Mouse (Mus musculus): ENCODE measurements around the gene Grin2d. TPM values are rescaled to one million over a fixed set of nuclear protein-coding genes. Genes with fewer than 3 reads are reported as not detected.

Gene Grin2d
- polyA plus RNA-seq, 1 experiment, result 0.43 TPM

- H3K36me3 ChIP-seq (ENCODE audit: control insufficient read depth, insufficient read depth, low read length, poor library complexity, severe bottlenecking), result no peaks in the 10 kb centered on the region
Observed at GRCm38 (mm10) chr7:45794971-45795370, 83.2 kb downstream of the Grin2d start.

GRCm38 (mm10) chr7:45793969-45794585 is 84.1 kb downstream of the Grin2d start:
- H3K27me3 ChIP-seq (ENCODE audit: control insufficient read depth, insufficient read depth, low read length, poor library complexity, severe bottlenecking), result no peaks in the 10 kb centered on the region
- peak overlapping the region; percentile 14; the same call in 1 of the 2 replicates for H3K9ac ChIP-seq (ENCODE audit: low read depth, poor library complexity, severe bottlenecking)
- H3K4me1 ChIP-seq (ENCODE audit: control insufficient read depth, insufficient read depth, low read length), result peaks cover 6% of the 10 kb centered on the region
- no peak overlapping the region for H3K4me3 ChIP-seq (ENCODE audit: low read depth, low read length)
- no peaks in the 10 kb centered on the region for H3K9me3 ChIP-seq (replicated peaks; ENCODE audit: control insufficient read depth, insufficient read depth, low read length, poor library complexity, severe bottlenecking)
- H3K36me3 ChIP-seq (ENCODE audit: control insufficient read depth, insufficient read depth, low read length, poor library complexity, severe bottlenecking), result no peaks in the 10 kb centered on the region
- no peak overlapping the region for H3K27ac ChIP-seq (ENCODE audit: insufficient read depth, low read length)
- TF ChIP-seq CTCF (IDR thresholded peaks at IDR 0.05; ENCODE audit: low read depth, low read length) (no peak), POLR2A (IDR thresholded peaks at IDR 0.05; ENCODE audit: insufficient read depth, low read length) (no peak), EP300 (IDR thresholded peaks at IDR 0.05; ENCODE audit: insufficient read depth, low read depth, low read length) (no peak)

More at GRCm38 (mm10) chr7:45794971-45795370, 83.2 kb downstream of the Grin2d start:
- no peaks in the 10 kb centered on the region for H3K9me3 ChIP-seq (replicated peaks; ENCODE audit: control insufficient read depth, insufficient read depth, low read length, poor library complexity, severe bottlenecking)
- H3K27ac ChIP-seq (ENCODE audit: insufficient read depth, low read length), result no peak overlapping the region
- H3K4me1 ChIP-seq (ENCODE audit: control insufficient read depth, insufficient read depth, low read length), result peaks cover 6% of the 10 kb centered on the region
- TF ChIP-seq POLR2A (IDR thresholded peaks at IDR 0.05; ENCODE audit: insufficient read depth, low read length) (no peak), CTCF (IDR thresholded peaks at IDR 0.05; ENCODE audit: low read depth, low read length) (no peak), EP300 (IDR thresholded peaks at IDR 0.05; ENCODE audit: insufficient read depth, low read depth, low read length) (no peak)
- H3K27me3 ChIP-seq (ENCODE audit: control insufficient read depth, insufficient read depth, low read length, poor library complexity, severe bottlenecking), result no peaks in the 10 kb centered on the region
- no peak overlapping the region for H3K9ac ChIP-seq (ENCODE audit: low read depth, poor library complexity, severe bottlenecking)
- no peak overlapping the region for H3K4me3 ChIP-seq (ENCODE audit: low read depth, low read length)

- Histone ChIP-seq H3K27me3 (ENCODE audit: control insufficient read depth, insufficient read depth, low read length, poor library complexity, severe bottlenecking) (no peaks in the 10 kb centered on the region), H3K36me3 (ENCODE audit: control insufficient read depth, insufficient read depth, low read length, poor library complexity, severe bottlenecking) (no peaks in the 10 kb centered on the region), H3K9me3 (replicated peaks; ENCODE audit: control insufficient read depth, insufficient read depth, low read length, poor library complexity, severe bottlenecking) (no peaks in the 10 kb centered on the region), H3K27ac (ENCODE audit: insufficient read depth, low read length) (no peak overlapping the region), H3K4me3 (ENCODE audit: low read depth, low read length) (peak overlapping the region; percentile 3; the same call in 1 of the 2 replicates), H3K9ac (ENCODE audit: low read depth, poor library complexity, severe bottlenecking) (peak overlapping the region; percentile 14; the same call in 1 of the 2 replicates), H3K4me1 (ENCODE audit: control insufficient read depth, insufficient read depth, low read length) (peaks cover 6% of the 10 kb centered on the region)
- no peak for TF ChIP-seq POLR2A (IDR thresholded peaks at IDR 0.05; ENCODE audit: insufficient read depth, low read length)
- no peak for TF ChIP-seq EP300 (IDR thresholded peaks at IDR 0.05; ENCODE audit: insufficient read depth, low read depth, low read length)
- TF ChIP-seq CTCF (IDR thresholded peaks at IDR 0.05; ENCODE audit: low read depth, low read length), result no peak
Observed at GRCm38 (mm10) chr7:45793240-45793639, 84.9 kb downstream of the Grin2d start.

GRCm38 (mm10) chr7:45791756-45792490 is 86.3 kb downstream of the Grin2d start:
- H3K4me1 ChIP-seq (ENCODE audit: control insufficient read depth, insufficient read depth, low read length), result no peaks in the 10 kb centered on the region
- TF ChIP-seq EP300 (IDR thresholded peaks at IDR 0.05; ENCODE audit: insufficient read depth, low read depth, low read length), result no peak
- TF ChIP-seq POLR2A (IDR thresholded peaks at IDR 0.05; ENCODE audit: insufficient read depth, low read length), result no peak
- no peak for TF ChIP-seq CTCF (IDR thresholded peaks at IDR 0.05; ENCODE audit: low read depth, low read length)
- peak overlapping the region; percentile 11; the same call in 1 of the 2 replicates for H3K4me3 ChIP-seq (ENCODE audit: low read depth, low read length)
- no peak overlapping the region for H3K9ac ChIP-seq (ENCODE audit: low read depth, poor library complexity, severe bottlenecking)
- H3K27ac ChIP-seq (ENCODE audit: insufficient read depth, low read length), result no peak overlapping the region
- H3K36me3 ChIP-seq (ENCODE audit: control insufficient read depth, insufficient read depth, low read length, poor library complexity, severe bottlenecking), result no peaks in the 10 kb centered on the region
- H3K27me3 ChIP-seq (ENCODE audit: control insufficient read depth, insufficient read depth, low read length, poor library complexity, severe bottlenecking), result no peaks in the 10 kb centered on the region
- H3K9me3 ChIP-seq (replicated peaks; ENCODE audit: control insufficient read depth, insufficient read depth, low read length, poor library complexity, severe bottlenecking), result no peaks in the 10 kb centered on the region

- Histone ChIP-seq H3K36me3 (ENCODE audit: control insufficient read depth, insufficient read depth, low read length, poor library complexity, severe bottlenecking) (no peaks in the 10 kb centered on the region), H3K9ac (ENCODE audit: low read depth, poor library complexity, severe bottlenecking) (no peak overlapping the region), H3K9me3 (replicated peaks; ENCODE audit: control insufficient read depth, insufficient read depth, low read length, poor library complexity, severe bottlenecking) (no peaks in the 10 kb centered on the region), H3K4me3 (ENCODE audit: low read depth, low read length) (no peak overlapping the region), H3K27ac (ENCODE audit: insufficient read depth, low read length) (no peak overlapping the region), H3K4me1 (ENCODE audit: control insufficient read depth, insufficient read depth, low read length) (no peaks in the 10 kb centered on the region), H3K27me3 (ENCODE audit: control insufficient read depth, insufficient read depth, low read length, poor library complexity, severe bottlenecking) (no peaks in the 10 kb centered on the region)
- TF ChIP-seq EP300 (IDR thresholded peaks at IDR 0.05; ENCODE audit: insufficient read depth, low read depth, low read length) (no peak), CTCF (IDR thresholded peaks at IDR 0.05; ENCODE audit: low read depth, low read length) (no peak), POLR2A (IDR thresholded peaks at IDR 0.05; ENCODE audit: insufficient read depth, low read length) (no peak)
Observed at GRCm38 (mm10) chr7:45790721-45791120, 87.5 kb downstream of the Grin2d start.

- Histone ChIP-seq H3K9ac (ENCODE audit: low read depth, poor library complexity, severe bottlenecking) (peak overlapping the region; percentile 5; the same call in 1 of the 2 replicates), H3K4me3 (ENCODE audit: low read depth, low read length) (peak overlapping the region; percentile 43), H3K27ac (ENCODE audit: insufficient read depth, low read length) (no peak overlapping the region)
Observed at GRCm38 (mm10) chr7:45787642-45788041, 90.5 kb downstream of the Grin2d start.

More at GRCm38 (mm10) chr7:45787642-45788041, 90.5 kb downstream of the Grin2d start:
- H3K36me3 ChIP-seq (ENCODE audit: control insufficient read depth, insufficient read depth, low read length, poor library complexity, severe bottlenecking), result no peaks in the 10 kb centered on the region
- no peak for TF ChIP-seq EP300 (IDR thresholded peaks at IDR 0.05; ENCODE audit: insufficient read depth, low read depth, low read length)
- no peak for TF ChIP-seq POLR2A (IDR thresholded peaks at IDR 0.05; ENCODE audit: insufficient read depth, low read length)
- no peak for TF ChIP-seq CTCF (IDR thresholded peaks at IDR 0.05; ENCODE audit: low read depth, low read length)
- peaks cover 3% of the 10 kb centered on the region for H3K4me1 ChIP-seq (ENCODE audit: control insufficient read depth, insufficient read depth, low read length)
- no peaks in the 10 kb centered on the region for H3K27me3 ChIP-seq (ENCODE audit: control insufficient read depth, insufficient read depth, low read length, poor library complexity, severe bottlenecking)
- no peaks in the 10 kb centered on the region for H3K9me3 ChIP-seq (replicated peaks; ENCODE audit: control insufficient read depth, insufficient read depth, low read length, poor library complexity, severe bottlenecking)
